Mouse (Mus musculus): ENCODE measurements around the gene Tmem72. TPM values are rescaled to one million over a fixed set of nuclear protein-coding genes. Genes with fewer than 3 reads are reported as not detected.

The Tmem72 gene
- polyA plus RNA-seq, 1 experiment from 2014 or later: 0.12 TPM

GRCm38 (mm10) chr6:116650406-116650805 is 66.3 kb downstream of the Tmem72 start, which contains the start of gene Depp1:
TSS of gene Depp1 (plus strand) at chr6:116650609.
- Histone ChIP-seq H3K4me2 (replicated peaks; ENCODE audit: low read depth, low read length) (no peak within 1 kb of the TSS), H3K4me3 (ENCODE audit: low read depth, low read length) (no peak within 1 kb of the TSS), H3K4me1 (replicated peaks; ENCODE audit: control insufficient read depth, insufficient read depth, low read length) (no peaks in the 10 kb centered on the region), H3K36me3 (ENCODE audit: control insufficient read depth, insufficient read depth, low read length) (no peaks in the 10 kb centered on the region), H3K9ac (ENCODE audit: low read depth, low read length) (no peak within 1 kb of the TSS), H3K27ac (ENCODE audit: low read depth, low read length) (no peak within 1 kb of the TSS), H3K27me3 (ENCODE audit: control insufficient read depth, insufficient read depth, low read length) (no peaks in the 10 kb centered on the region), H3K9me3 (ENCODE audit: control insufficient read depth, low read length) (no peaks in the 10 kb centered on the region)
- ATAC-seq (ENCODE audit: low FRiP score) (peak; percentile 37; the same call in 1 of the 2 replicates), DNase-seq (ENCODE audit: low spot score) (peak; percentile 46)
- 30% methylated on average over 6 of the region's 6 CpGs for WGBS

- no peaks in the 10 kb centered on the region for H3K4me1 ChIP-seq (replicated peaks; ENCODE audit: control insufficient read depth, insufficient read depth, low read length)
- WGBS: 94% methylated on average over 7 of the region's 7 CpGs
- H3K27me3 ChIP-seq (ENCODE audit: control insufficient read depth, insufficient read depth, low read length): no peaks in the 10 kb centered on the region
Observed at GRCm38 (mm10) chr6:116649811-116650210, 66.9 kb downstream of the Tmem72 start.

GRCm38 (mm10) chr6:116647763-116648162 is 69.0 kb downstream of the Tmem72 start:
- no peaks in the 10 kb centered on the region for H3K27me3 ChIP-seq (ENCODE audit: control insufficient read depth, insufficient read depth, low read length)
- H3K4me2 ChIP-seq (replicated peaks; ENCODE audit: low read depth, low read length): no peak overlapping the region
- H3K9ac ChIP-seq (ENCODE audit: low read depth, low read length): no peak overlapping the region
- H3K4me1 ChIP-seq (replicated peaks; ENCODE audit: control insufficient read depth, insufficient read depth, low read length): no peaks in the 10 kb centered on the region
- ATAC-seq (ENCODE audit: low FRiP score) (no peak), DNase-seq (ENCODE audit: low spot score) (no peak)
- no peak overlapping the region for H3K4me3 ChIP-seq (ENCODE audit: low read depth, low read length)
- H3K9me3 ChIP-seq (ENCODE audit: control insufficient read depth, low read length): no peaks in the 10 kb centered on the region
- WGBS: 72% methylated on average over 12 of the region's 12 CpGs
- no peaks in the 10 kb centered on the region for H3K36me3 ChIP-seq (ENCODE audit: control insufficient read depth, insufficient read depth, low read length)
- no peak overlapping the region for H3K27ac ChIP-seq (ENCODE audit: low read depth, low read length)

More at GRCm38 (mm10) chr6:116649811-116650210, 66.9 kb downstream of the Tmem72 start:
- Histone ChIP-seq H3K9ac (ENCODE audit: low read depth, low read length) (no peak overlapping the region), H3K4me3 (ENCODE audit: low read depth, low read length) (no peak overlapping the region), H3K36me3 (ENCODE audit: control insufficient read depth, insufficient read depth, low read length) (no peaks in the 10 kb centered on the region), H3K4me2 (replicated peaks; ENCODE audit: low read depth, low read length) (no peak overlapping the region), H3K9me3 (ENCODE audit: control insufficient read depth, low read length) (no peaks in the 10 kb centered on the region), H3K27ac (ENCODE audit: low read depth, low read length) (no peak overlapping the region)
- DNase-seq (ENCODE audit: low spot score) (no peak), ATAC-seq (ENCODE audit: low FRiP score) (no peak)

- H3K4me2 ChIP-seq (replicated peaks; ENCODE audit: low read depth, low read length): no peak overlapping the region
- no peak overlapping the region for H3K4me3 ChIP-seq (ENCODE audit: low read depth, low read length)
- H3K27me3 ChIP-seq (ENCODE audit: control insufficient read depth, insufficient read depth, low read length): no peaks in the 10 kb centered on the region
- DNase-seq (ENCODE audit: low spot score) (no peak), ATAC-seq (ENCODE audit: low FRiP score) (no peak)
- H3K9ac ChIP-seq (ENCODE audit: low read depth, low read length): no peak overlapping the region
- WGBS: 79% methylated on average over 3 of the region's 3 CpGs
- 0 out of 2 replicates have a peak, but pooled peaks cover 2% of the 10 kb centered on the region for H3K36me3 ChIP-seq (ENCODE audit: control insufficient read depth, insufficient read depth, low read length)
- no peaks in the 10 kb centered on the region for H3K9me3 ChIP-seq (ENCODE audit: control insufficient read depth, low read length)
- H3K4me1 ChIP-seq (replicated peaks; ENCODE audit: control insufficient read depth, insufficient read depth, low read length): no peaks in the 10 kb centered on the region
- H3K27ac ChIP-seq (ENCODE audit: low read depth, low read length): no peak overlapping the region
Observed at GRCm38 (mm10) chr6:116644335-116644734, 72.4 kb downstream of the Tmem72 start.

GRCm38 (mm10) chr6:116643881-116644280 is 72.8 kb downstream of the Tmem72 start:
- Histone ChIP-seq H3K27ac (ENCODE audit: low read depth, low read length) (no peak overlapping the region), H3K4me2 (replicated peaks; ENCODE audit: low read depth, low read length) (no peak overlapping the region), H3K4me1 (replicated peaks; ENCODE audit: control insufficient read depth, insufficient read depth, low read length) (no peaks in the 10 kb centered on the region), H3K9me3 (ENCODE audit: control insufficient read depth, low read length) (no peaks in the 10 kb centered on the region), H3K27me3 (ENCODE audit: control insufficient read depth, insufficient read depth, low read length) (no peaks in the 10 kb centered on the region), H3K36me3 (ENCODE audit: control insufficient read depth, insufficient read depth, low read length) (0 out of 2 replicates have a peak, but pooled peaks cover 2% of the 10 kb centered on the region), H3K4me3 (ENCODE audit: low read depth, low read length) (no peak overlapping the region), H3K9ac (ENCODE audit: low read depth, low read length) (no peak overlapping the region)
- 58% methylated on average over 4 of the region's 4 CpGs for WGBS
- DNase-seq (ENCODE audit: low spot score): no peak
- ATAC-seq (ENCODE audit: low FRiP score): no peak

GRCm38 (mm10) chr6:116642942-116643341 is 73.8 kb downstream of the Tmem72 start:
- ATAC-seq (ENCODE audit: low FRiP score): no peak
- H3K36me3 ChIP-seq (ENCODE audit: control insufficient read depth, insufficient read depth, low read length): 0 out of 2 replicates have a peak, but pooled peaks cover 2% of the 10 kb centered on the region
- H3K9me3 ChIP-seq (ENCODE audit: control insufficient read depth, low read length): no peaks in the 10 kb centered on the region
- no peak overlapping the region for H3K27ac ChIP-seq (ENCODE audit: low read depth, low read length)
- DNase-seq (ENCODE audit: low spot score): no peak
- no peak overlapping the region for H3K4me3 ChIP-seq (ENCODE audit: low read depth, low read length)
- H3K9ac ChIP-seq (ENCODE audit: low read depth, low read length): no peak overlapping the region
- 83% methylated on average over 11 of the region's 11 CpGs for WGBS
- H3K4me2 ChIP-seq (replicated peaks; ENCODE audit: low read depth, low read length): no peak overlapping the region
- no peaks in the 10 kb centered on the region for H3K4me1 ChIP-seq (replicated peaks; ENCODE audit: control insufficient read depth, insufficient read depth, low read length)
- H3K27me3 ChIP-seq (ENCODE audit: control insufficient read depth, insufficient read depth, low read length): no peaks in the 10 kb centered on the region

- Histone ChIP-seq H3K27me3 (ENCODE audit: control insufficient read depth, insufficient read depth, low read length) (no peaks in the 10 kb centered on the region), H3K27ac (ENCODE audit: low read depth, low read length) (no peak overlapping the region), H3K4me1 (replicated peaks; ENCODE audit: control insufficient read depth, insufficient read depth, low read length) (no peaks in the 10 kb centered on the region), H3K4me2 (replicated peaks; ENCODE audit: low read depth, low read length) (no peak overlapping the region), H3K36me3 (ENCODE audit: control insufficient read depth, insufficient read depth, low read length) (peaks cover 5% of the 10 kb centered on the region; the same call in 1 of the 2 replicates), H3K4me3 (ENCODE audit: low read depth, low read length) (no peak overlapping the region), H3K9me3 (ENCODE audit: control insufficient read depth, low read length) (no peaks in the 10 kb centered on the region), H3K9ac (ENCODE audit: low read depth, low read length) (no peak overlapping the region)
- ATAC-seq (ENCODE audit: low FRiP score): no peak
- WGBS: 73% methylated on average over 2 of the region's 2 CpGs
- no peak for DNase-seq (ENCODE audit: low spot score)
Observed at GRCm38 (mm10) chr6:116639663-116640062, 77.0 kb downstream of the Tmem72 start.

- no peak overlapping the region for H3K9ac ChIP-seq (ENCODE audit: low read depth, low read length)
- 77% methylated on average over 2 of the region's 2 CpGs for WGBS
- H3K36me3 ChIP-seq (ENCODE audit: control insufficient read depth, insufficient read depth, low read length): peaks cover 5% of the 10 kb centered on the region; the same call in 1 of the 2 replicates
- H3K27me3 ChIP-seq (ENCODE audit: control insufficient read depth, insufficient read depth, low read length): no peaks in the 10 kb centered on the region
- no peak overlapping the region for H3K4me3 ChIP-seq (ENCODE audit: low read depth, low read length)
- H3K4me1 ChIP-seq (replicated peaks; ENCODE audit: control insufficient read depth, insufficient read depth, low read length): no peaks in the 10 kb centered on the region
- no peak overlapping the region for H3K27ac ChIP-seq (ENCODE audit: low read depth, low read length)
- H3K4me2 ChIP-seq (replicated peaks; ENCODE audit: low read depth, low read length): no peak overlapping the region
- no peak for DNase-seq (ENCODE audit: low spot score)
- H3K9me3 ChIP-seq (ENCODE audit: control insufficient read depth, low read length): no peaks in the 10 kb centered on the region
- ATAC-seq (ENCODE audit: low FRiP score): no peak
Observed at GRCm38 (mm10) chr6:116638871-116639270, 77.8 kb downstream of the Tmem72 start.

- Histone ChIP-seq H3K36me3 (ENCODE audit: control insufficient read depth, insufficient read depth, low read length) (peaks cover 5% of the 10 kb centered on the region; the same call in 1 of the 2 replicates), H3K27ac (ENCODE audit: low read depth, low read length) (no peak overlapping the region), H3K27me3 (ENCODE audit: control insufficient read depth, insufficient read depth, low read length) (no peaks in the 10 kb centered on the region), H3K9ac (ENCODE audit: low read depth, low read length) (no peak overlapping the region), H3K9me3 (ENCODE audit: control insufficient read depth, low read length) (no peaks in the 10 kb centered on the region), H3K4me3 (ENCODE audit: low read depth, low read length) (no peak overlapping the region), H3K4me2 (replicated peaks; ENCODE audit: low read depth, low read length) (no peak overlapping the region), H3K4me1 (replicated peaks; ENCODE audit: control insufficient read depth, insufficient read depth, low read length) (no peaks in the 10 kb centered on the region)
- DNase-seq (ENCODE audit: low spot score): no peak
- ATAC-seq (ENCODE audit: low FRiP score): no peak
- 86% methylated on average over 5 of the region's 5 CpGs for WGBS
Observed at GRCm38 (mm10) chr6:116637496-116637895, 79.2 kb downstream of the Tmem72 start.
